Mouse (Mus musculus): ENCODE results near the gene Derl3.

The Derl3 gene

DNA sequence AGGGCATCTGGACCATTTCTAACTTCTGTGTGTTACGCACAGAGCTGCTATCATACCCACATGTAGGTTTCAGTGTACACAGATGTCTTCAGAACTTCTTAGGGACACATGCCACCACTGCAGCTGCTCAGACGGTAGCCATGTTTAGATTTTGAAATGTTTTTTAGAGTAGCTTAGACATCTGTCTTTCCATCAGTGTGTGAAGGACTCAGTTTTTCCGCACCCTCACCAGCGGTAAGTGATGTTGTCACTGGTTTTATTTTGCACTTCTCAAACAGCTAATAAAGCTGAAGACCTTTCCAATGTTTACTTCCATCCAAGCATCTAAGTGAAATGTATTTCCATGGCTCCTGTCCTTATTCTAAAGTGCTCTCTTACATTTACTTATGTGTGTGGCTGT, 13.7 kb downstream of the Derl3 start:
- no peak for DNase-seq (ENCODE audit: extremely low spot score, low read depth, low spot score)

DNA sequence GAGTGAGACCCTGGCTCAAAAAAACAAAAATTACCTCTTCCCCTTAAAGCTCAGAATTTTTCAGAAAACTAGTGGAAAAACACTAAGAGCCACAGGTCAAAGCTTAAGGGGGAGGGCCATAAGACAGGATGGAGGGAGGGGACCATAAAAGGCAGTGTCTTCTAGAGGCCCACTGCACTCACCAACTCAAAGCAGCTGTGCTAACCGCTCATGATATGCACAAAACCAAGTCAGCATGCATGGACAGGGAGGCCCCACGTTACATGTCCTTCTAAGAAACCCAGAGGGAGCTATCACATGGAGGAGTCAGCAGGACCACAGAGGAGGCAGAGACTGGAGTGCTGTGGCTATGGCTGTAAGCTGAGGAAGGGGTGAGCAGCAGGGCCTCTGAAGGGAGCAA, 17.5 kb downstream of the Derl3 start:
- no peak for DNase-seq (ENCODE audit: extremely low spot score, low read depth, low spot score)

DNA sequence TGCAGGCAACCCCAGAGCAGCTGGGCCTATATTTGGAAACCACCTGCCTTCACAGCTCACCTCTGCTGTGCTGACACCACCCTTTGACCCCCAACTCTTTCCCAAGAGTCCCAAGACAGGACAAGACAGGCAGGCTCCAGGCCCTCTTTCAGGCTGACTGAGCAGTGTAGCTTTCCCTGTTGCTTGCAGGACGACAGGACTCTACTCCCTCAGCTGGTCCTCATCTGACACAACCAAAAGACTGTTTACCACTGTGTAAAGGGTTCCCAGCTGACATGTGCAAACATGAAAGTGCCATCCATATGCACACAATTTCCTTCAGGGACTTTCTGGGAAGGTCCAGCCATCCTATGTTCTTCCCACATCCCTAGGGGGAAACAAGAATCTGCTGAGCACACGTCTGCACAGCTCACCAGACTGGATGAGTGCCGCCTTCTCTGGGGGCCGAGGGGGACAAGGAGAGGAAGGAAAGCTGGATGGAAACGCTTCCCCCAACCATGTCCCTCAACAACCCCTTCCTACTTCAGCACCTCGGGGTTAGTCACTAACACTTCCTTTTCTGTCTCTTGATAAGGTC, 19.9 kb downstream of the Derl3 start:
- no peak for DNase-seq (ENCODE audit: extremely low spot score, low read depth, low spot score)

DNA sequence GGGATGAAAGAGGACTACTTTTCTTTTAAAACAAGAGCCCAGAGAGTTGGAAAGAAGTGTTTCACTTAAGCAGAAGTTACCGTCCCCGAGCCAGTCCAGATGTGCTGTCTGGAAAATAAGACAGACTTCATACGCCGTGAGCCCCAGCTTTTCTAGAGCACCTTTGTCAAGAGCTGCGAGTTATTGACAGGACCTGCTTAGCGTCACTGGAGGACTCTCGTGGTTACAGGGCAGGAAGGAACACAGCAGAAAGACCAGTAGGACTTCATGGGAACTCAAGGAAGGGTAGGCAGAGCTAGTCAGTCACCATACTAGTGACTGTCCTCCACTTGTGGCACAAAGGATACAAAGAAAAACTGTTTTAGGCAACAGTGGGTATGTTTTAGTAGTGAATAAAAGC, 22.3 kb downstream of the Derl3 start:
- DNase-seq (ENCODE audit: extremely low spot score, low read depth, low spot score) = no peak

DNA sequence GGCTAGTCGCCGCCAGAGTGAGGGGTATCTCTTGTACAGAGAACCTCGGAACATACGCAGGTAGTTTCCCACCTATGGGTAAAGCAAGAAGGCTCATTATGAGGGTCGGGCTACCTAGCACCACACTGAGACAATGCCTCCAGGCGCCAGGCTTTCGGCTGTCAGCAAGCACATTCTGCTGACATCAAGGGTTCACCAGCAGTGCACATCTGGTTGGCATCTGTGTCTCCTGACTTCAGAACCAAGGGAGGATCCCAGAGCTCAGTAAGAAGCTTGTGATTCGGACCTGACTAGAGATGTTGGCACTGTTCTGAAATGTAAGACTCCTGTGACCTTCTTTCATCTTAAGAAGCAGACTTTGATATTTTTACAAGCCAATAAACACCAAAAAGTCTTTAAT, 23.6 kb downstream of the Derl3 start:
- DNase-seq (ENCODE audit: extremely low spot score, low read depth, low spot score) = no peak

GRCm38 (mm10) chr10:75919026-75919425, 25.8 kb downstream of the Derl3 start:
- no peak for DNase-seq (ENCODE audit: extremely low spot score, low read depth, low spot score)

- no peak for DNase-seq (ENCODE audit: extremely low spot score, low read depth, low spot score)
Measured at GRCm38 (mm10) chr10:75921026-75921725, 28.0 kb downstream of the Derl3 start, which contains the start of gene Smarcb1. Gene Smarcb1 (minus strand): TSS chr10:75921617.

DNA sequence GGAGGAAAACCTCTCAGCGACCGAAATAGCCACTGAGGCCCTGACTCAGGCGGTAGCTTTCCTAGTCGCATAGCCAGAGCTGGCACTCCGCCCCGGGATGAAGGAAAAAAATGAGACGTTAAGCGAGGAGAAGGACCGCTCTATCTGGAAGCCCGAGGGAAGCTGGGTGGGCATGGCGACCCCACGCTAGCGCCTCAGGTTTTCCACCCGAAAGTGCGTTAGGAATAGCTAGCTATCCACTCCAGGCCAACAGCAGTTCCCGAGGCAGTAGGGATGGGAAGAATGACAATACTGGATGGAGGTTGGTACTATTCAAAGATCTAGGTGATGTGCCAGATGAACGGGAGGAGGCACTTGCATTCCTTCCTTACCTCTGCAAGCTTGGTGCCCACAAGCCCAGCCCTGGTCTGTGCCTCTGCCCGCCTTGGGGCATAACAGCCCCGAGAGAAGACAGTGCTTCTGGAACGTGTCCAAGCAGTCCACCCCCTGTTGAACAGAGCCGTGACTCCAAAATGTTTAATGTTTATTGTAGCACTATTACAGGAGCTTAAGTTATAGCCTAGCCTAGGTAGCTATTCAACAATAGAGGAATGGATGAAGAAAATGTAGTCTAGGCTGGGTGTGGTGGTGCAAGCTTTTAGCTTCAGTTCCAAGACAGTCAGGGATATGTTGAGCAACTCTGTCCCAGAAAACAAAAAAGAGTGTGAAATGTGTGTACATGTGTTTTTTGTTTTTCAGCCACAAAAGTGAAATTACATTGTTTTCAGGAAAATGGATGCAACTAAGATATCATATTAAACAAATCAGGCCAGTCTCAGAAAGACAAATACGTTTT, 28.7 kb downstream of the Derl3 start:
- no peak for DNase-seq (ENCODE audit: extremely low spot score, low read depth, low spot score)

DNA sequence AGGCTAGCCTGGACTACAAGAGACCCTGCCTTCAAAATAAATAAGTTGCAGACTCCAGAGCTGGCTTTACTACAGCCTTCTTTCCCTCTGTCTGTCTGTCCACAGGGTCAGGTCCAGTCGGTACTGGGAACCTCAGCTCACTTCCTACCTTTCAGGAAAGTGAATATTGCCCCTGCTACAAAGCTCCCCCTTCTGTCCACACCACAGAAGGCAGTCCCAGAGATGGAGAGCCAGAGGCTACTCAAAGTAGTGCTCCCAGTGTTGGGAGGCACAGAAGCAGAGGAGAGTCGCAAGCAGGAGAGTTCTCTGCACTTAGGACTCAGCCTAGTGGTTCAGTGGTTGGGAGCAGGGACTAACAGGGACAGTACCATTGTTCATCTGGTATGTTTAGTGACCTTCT, 31.1 kb downstream of the Derl3 start:
- no peak for DNase-seq (ENCODE audit: extremely low spot score, low read depth, low spot score)

GRCm38 (mm10) chr10:75926396-75926795, 33.2 kb downstream of the Derl3 start:
- DNase-seq (ENCODE audit: extremely low spot score, low read depth, low spot score) = no peak

GRCm38 (mm10) chr10:75930304-75930703, 37.1 kb downstream of the Derl3 start:
- DNase-seq (ENCODE audit: extremely low spot score, low read depth, low spot score) = no peak

GRCm38 (mm10) chr10:75931311-75931710, 38.1 kb downstream of the Derl3 start:
- DNase-seq (ENCODE audit: extremely low spot score, low read depth, low spot score) = no peak

DNA sequence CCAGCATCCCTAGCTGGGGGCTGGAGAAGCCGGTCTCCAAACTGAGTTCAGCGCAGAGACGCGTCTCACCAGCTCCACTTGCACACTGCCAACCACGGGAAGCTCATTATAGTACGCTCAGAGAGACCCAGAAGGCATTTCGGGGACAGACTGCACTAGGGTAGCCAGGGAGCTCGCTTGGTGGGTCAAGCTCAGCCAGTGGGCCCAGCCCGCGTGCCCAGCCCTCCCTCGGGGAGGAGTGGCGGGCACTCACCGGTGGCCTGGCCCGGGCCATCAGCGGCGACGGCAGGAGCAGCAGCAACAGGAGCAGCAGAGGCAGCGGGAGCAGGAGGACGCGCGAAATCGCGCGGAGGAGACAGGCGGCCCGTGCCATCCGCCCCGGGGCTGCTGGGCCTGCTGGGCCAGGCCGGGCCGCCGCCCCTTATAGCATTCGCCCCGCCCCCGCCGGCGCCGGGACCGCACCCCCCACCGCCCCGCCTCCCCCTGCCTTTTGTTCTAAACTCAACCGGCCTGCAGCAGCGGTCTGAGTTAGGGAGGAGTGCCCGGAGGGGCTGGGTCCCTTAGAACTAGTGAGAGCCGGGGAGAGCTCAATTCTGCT, 39.0 kb downstream of the Derl3 start:
- DNase-seq (ENCODE audit: extremely low spot score, low read depth, low spot score) = no peak

DNA sequence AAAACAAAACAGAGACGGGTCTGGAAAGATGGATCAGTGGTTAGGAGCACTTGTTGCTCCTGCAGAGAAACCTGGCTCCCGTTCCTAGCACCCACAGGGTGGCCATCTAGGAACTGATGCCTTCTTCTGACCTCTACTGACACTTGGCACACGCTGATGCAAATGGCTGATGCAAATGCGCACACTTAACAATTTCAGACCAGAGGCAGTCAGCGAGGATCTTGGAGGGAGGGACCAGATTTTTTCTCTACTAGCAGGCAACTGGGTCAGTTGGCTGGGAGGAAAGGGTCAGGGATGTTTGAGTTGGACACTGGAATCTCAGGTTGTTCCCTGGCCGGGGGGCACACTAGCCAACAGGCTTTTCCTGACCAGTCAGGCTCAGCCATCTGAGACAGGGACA, 39.7 kb downstream of the Derl3 start, which contains the start of gene Chchd10:
Chchd10 (plus strand) TSS at position 240 of the 400 bp plus-strand sequence.
- DNase-seq (ENCODE audit: extremely low spot score, low read depth, low spot score) = no peak

DNA sequence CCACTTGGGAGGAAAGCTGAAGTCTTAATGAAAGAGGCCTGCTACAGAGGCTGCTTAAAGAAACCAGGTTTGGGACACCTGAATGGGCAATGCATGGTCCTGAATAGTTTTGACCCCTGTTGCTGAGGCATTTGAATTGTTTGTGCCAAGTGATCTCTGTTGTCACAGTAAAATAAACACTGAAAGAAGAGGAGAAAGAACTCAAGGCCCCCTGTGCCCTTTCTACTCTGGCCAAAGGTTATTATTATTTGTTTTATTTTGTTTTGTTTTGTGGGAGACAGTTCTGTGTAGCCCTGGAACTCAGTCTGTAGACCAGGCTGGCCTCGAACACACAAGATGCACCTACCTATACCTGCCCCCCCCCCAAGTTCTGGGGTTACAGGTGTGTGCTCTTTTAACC, 41.8 kb downstream of the Derl3 start:
- DNase-seq (ENCODE audit: extremely low spot score, low read depth, low spot score) = no peak

- DNase-seq (ENCODE audit: extremely low spot score, low read depth, low spot score) = no peak
Measured at GRCm38 (mm10) chr10:75935680-75936541, 42.7 kb downstream of the Derl3 start, which contains the start of gene Mmp11. Gene Mmp11 (minus strand): TSS chr10:75936496.

- DNase-seq (ENCODE audit: extremely low spot score, low read depth, low spot score) = no peak
Measured at GRCm38 (mm10) chr10:75936909-75937667, 43.9 kb downstream of the Derl3 start.

- no peak for DNase-seq (ENCODE audit: extremely low spot score, low read depth, low spot score)
Measured at GRCm38 (mm10) chr10:75937851-75938643, 44.8 kb downstream of the Derl3 start.
